In the genomic region with DNA sequence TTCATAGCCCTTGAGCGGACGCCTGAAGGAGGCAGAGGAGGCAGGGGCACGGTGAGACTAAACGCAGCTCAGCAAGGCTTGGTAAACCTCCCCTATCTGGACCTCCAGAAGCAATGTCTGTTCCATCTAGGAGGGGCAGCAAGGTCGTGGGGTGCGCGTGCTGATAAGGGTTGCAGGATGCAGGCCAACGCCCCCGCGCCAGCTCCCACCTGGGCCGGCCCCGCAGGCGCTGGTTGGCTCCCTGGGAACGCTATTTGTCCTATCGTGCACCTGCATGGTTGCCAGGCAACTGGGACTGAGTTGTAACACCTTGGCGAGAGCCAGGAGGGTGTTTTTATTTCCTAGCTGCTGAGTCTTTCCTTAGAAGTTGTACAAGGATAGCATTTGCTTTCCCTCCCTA, we compare ENCODE assay signal across 8 mouse cellular contexts. TPM values are rescaled to one million over a fixed set of nuclear protein-coding genes. Genes with fewer than 3 reads are reported as not detected.
DNase-seq lines count a peak whose midpoint lies in the region; TF ChIP-seq lines count a peak whose summit lies in the region.

No protein-coding gene starts in this region.

- H3K27ac ChIP-seq in cerebellum, adult 2 months (ENCODE audit: insufficient read depth, low read length), result peak overlapping the region; percentile 46; the same call in 1 of the 2 replicates

- H3K4me3 ChIP-seq in cerebellum, adult 2 months (replicated peaks; ENCODE audit: insufficient read depth, low read depth, low read length), result no peak overlapping the region
- H3K4me3 ChIP-seq in E14TG2a.4 (replicated peaks; ENCODE audit: low read length), result peak overlapping the region; percentile 43; the same call in 1 of the 2 replicates
- peak overlapping the region; percentile 34 for H3K4me3 ChIP-seq in erythroblast, embryonic 14.5 days (replicated peaks)

- H3K9me3 ChIP-seq in E14TG2a.4 (ENCODE audit: low read length), result no peaks in the 10 kb centered on the region
- peaks cover 8% of the 10 kb centered on the region for H3K9me3 ChIP-seq in erythroblast, embryonic 14.5 days (ENCODE audit: control insufficient read depth, low read length)

- DNase-seq in cerebellum, adult 2 months, result peak; percentile 63 to 72
- DNase-seq in cerebellum, adult 11 months, result no peak
- peak; percentile 88 for DNase-seq in liver
- peak; percentile 58 for DNase-seq in right cerebral cortex, postnatal 25 days
- DNase-seq in adrenal gland, adult 2 months, result no peak
- DNase-seq in urinary bladder, postnatal 10 days (ENCODE audit: low spot score), result no peak

- TF ChIP-seq POLR2A in cerebellum, adult 2 months (IDR thresholded peaks at IDR 0.05; ENCODE audit: borderline replicate concordance, insufficient read depth, low read length), result no peak

- WGBS in cerebellum, adult 2 months, result 9% methylated on average over 16 of the region's 16 CpGs

- peaks cover 56% of the 10 kb centered on the region for H3K4me1 ChIP-seq in cerebellum, adult 2 months (ENCODE audit: control insufficient read depth, insufficient read depth, low read length)
- H3K4me1 ChIP-seq in E14TG2a.4 (replicated peaks; ENCODE audit: low read depth, low read length), result peaks cover 25% of the 10 kb centered on the region
- peaks cover 43% of the 10 kb centered on the region for H3K4me1 ChIP-seq in erythroblast, embryonic 14.5 days (ENCODE audit: control insufficient read depth)

- H3K36me3 ChIP-seq in E14TG2a.4 (ENCODE audit: insufficient read depth, low read length), result no peaks in the 10 kb centered on the region
- no peaks in the 10 kb centered on the region for H3K36me3 ChIP-seq in erythroblast, embryonic 14.5 days (ENCODE audit: control insufficient read depth)

- H3K27me3 ChIP-seq in cerebellum, adult 2 months (ENCODE audit: control insufficient read depth, insufficient read depth, low read length), result no peaks in the 10 kb centered on the region
- H3K27me3 ChIP-seq in E14TG2a.4 (ENCODE audit: insufficient read depth, low read length), result peaks cover 41% of the 10 kb centered on the region
- peaks cover 37% of the 10 kb centered on the region for H3K27me3 ChIP-seq in erythroblast, embryonic 14.5 days (ENCODE audit: control insufficient read depth)

- TF ChIP-seq CTCF in cerebellum, adult 2 months (IDR thresholded peaks at IDR 0.05; ENCODE audit: borderline replicate concordance, insufficient read depth, low read depth, low read length), result no peak
- TF ChIP-seq CTCF in E14TG2a.4 (conservative IDR thresholded peaks at IDR 0.05; ENCODE audit: low read length), result no peak

RNA-seq across cellular contexts. Expression of a gene that starts 41.2 kb away (rescaled TPM):
- polyA plus RNA-seq in cerebellum, adult 2 months (2012; rRNA removed), result 23.9 and 28.6 TPM in 2 replicates
- polyA plus RNA-seq in erythroblast, embryonic 14.5 days (2012), result 0.01 TPM in 1 of 2 replicates, not detected in the other
- 10 to 100 TPM; 29.2 to 58.9 TPM for total RNA-seq in adrenal gland, adult 2 months (2021)
- 48.1 and 62.9 TPM in 2 replicates for polyA plus RNA-seq in adrenal gland, adult 2 months (2012; rRNA removed)

RNA-seq across cellular contexts. Expression of a gene that starts 43.7 kb away (rescaled TPM):
- polyA plus RNA-seq in cerebellum, adult 2 months (2012; rRNA removed), result 18.6 and 19.3 TPM in 2 replicates
- 1.1 and 1.4 TPM in 2 replicates for polyA plus RNA-seq in erythroblast, embryonic 14.5 days (2012)
- 10 to 100 TPM; 32.3 to 37.4 TPM for total RNA-seq in adrenal gland, adult 2 months (2021)
- 72.0 and 87.5 TPM in 2 replicates for polyA plus RNA-seq in adrenal gland, adult 2 months (2012; rRNA removed)

RNA-seq across cellular contexts. Expression of a gene that starts 56.1 kb away (rescaled TPM):
- 15.3 and 16.3 TPM in 2 replicates for polyA plus RNA-seq in cerebellum, adult 2 months (2012; rRNA removed)
- polyA plus RNA-seq in erythroblast, embryonic 14.5 days (2012), result 0.13 and 0.47 TPM in 2 replicates
- total RNA-seq in adrenal gland, adult 2 months (2021), result 10 to 100 TPM; 20.4 to 26.5 TPM
- 7.0 and 7.4 TPM in 2 replicates for polyA plus RNA-seq in adrenal gland, adult 2 months (2012; rRNA removed)

Comparison
In these comparisons a context has a peak if more than half of its experiments do, and no peak if none do; other contexts are left out.
1. DNase-seq: peak in cerebellum, adult 2 months (2 of 2), liver (single experiment) and right cerebral cortex, postnatal 25 days (single experiment); none in cerebellum, adult 11 months (single experiment), adrenal gland, adult 2 months (single experiment) and urinary bladder, postnatal 10 days (single experiment).
2. RNA of a gene that starts 41.2 kb away (polyA plus RNA-seq): 48.1 to 62.9 TPM in adrenal gland, adult 2 months and 23.9 to 28.6 TPM in cerebellum, adult 2 months; 0.01 TPM in erythroblast, embryonic 14.5 days; every median in the first group is over 10 times any median in the second.